Mouse (Mus musculus): ENCODE data around the gene Gm20671.
"Not testable (repeated sequence)": the region's sequence is repeated elsewhere in the genome, so short reads cannot be mapped to it uniquely, and the experiment has no call there.

DNA sequence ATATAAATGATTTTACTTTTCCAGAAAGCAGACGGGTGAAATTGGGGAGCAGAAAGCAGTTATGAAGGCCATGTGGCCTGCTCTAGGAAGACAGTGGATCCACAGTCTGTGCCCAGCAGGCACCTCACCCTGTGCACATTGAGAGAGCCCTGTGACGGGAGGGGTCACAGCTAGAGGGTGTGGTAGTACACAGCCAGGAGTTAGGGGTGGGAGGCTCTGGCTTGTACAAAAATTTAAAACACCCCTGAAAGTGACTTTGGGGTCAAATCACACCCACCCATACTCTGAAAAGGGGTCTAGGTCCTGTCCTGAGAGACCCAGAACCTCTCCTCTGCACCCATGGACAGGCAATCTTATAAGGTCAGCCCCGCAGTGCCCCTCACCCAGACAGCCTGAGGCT, 90.1 kb downstream of the Gm20671 start:
- not testable (repeated sequence) for TF ChIP-seq CTCF (conservative IDR thresholded peaks at IDR 0.05; ENCODE audit: low read length); NANOG (IDR thresholded peaks at IDR 0.05; ENCODE audit: borderline replicate concordance, low read length)

Data from E14TG2a.4 (cell line).